Mouse (Mus musculus) heart, embryonic 16.5 days (tissue): ENCODE measurements at regions not wholly inside any gene's neighbourhood (a gene's known extent, or its start where the extent isn't known, plus 50 kb on each side); places are given as distances from the start of the nearest gene placed in this dataset.

Source experiments
- ATAC-seq: fragments of 200-750 bp; cut with Nextera tagmentation; replicated peaks from 2 replicates; pipeline ENCODE4 v1.8.0; 2017; ENCODE audit warnings: moderate number of reproducible peaks; ENCODE audit not compliant: insufficient read depth, low FRiP score; ENCODE audit errors: extremely low read depth
- H3K27ac ChIP-seq: fragments of 300-500 bp; sonication (generic); 2 replicates; pipeline ENCODE4 v1.5.1; 2014; ENCODE audit warnings: mild to moderate bottlenecking, low read length, control low read depth, moderate library complexity
- H3K27me3 ChIP-seq: fragments of 300-500 bp; sonication (generic); 2 replicates; pipeline ENCODE4 v1.6.1; 2014; ENCODE audit warnings: low read length, mixed read lengths; ENCODE audit not compliant: control insufficient read depth, insufficient read depth
- H3K36me3 ChIP-seq: fragments of 300-500 bp; sonication (generic); 2 replicates; pipeline ENCODE4 v1.6.1; 2014; ENCODE audit not compliant: control insufficient read depth, insufficient read depth
- H3K4me1 ChIP-seq: fragments of 300-500 bp; sonication (generic); 2 replicates; pipeline ENCODE4 v1.6.1; 2014; ENCODE audit warnings: low read length, mixed read lengths; ENCODE audit not compliant: control insufficient read depth, insufficient read depth
- H3K4me2 ChIP-seq: fragments of 300-500 bp; sonication (generic); 2 replicates; pipeline ENCODE4 v1.6.1; 2014; ENCODE audit warnings: low read depth, mild to moderate bottlenecking, control low read depth, low read length
- H3K4me3 ChIP-seq: fragments of 300-500 bp; sonication (generic); 2 replicates; pipeline ENCODE4 v1.5.1; 2014; ENCODE audit warnings: mild to moderate bottlenecking, control low read depth, low read length
- H3K9ac ChIP-seq: fragments of 300-500 bp; sonication (generic); 2 replicates; pipeline ENCODE4 v1.6.1; 2014; ENCODE audit warnings: low read length, control low read depth
- H3K9me3 ChIP-seq: fragments of 300-500 bp; sonication (generic); replicated peaks from 2 replicates; pipeline ENCODE4 v1.6.1; 2016; ENCODE audit warnings: low read length; ENCODE audit not compliant: control insufficient read depth
- WGBS: fragments of 180-500 bp; shearing (Covaris S2); extraction: QIAGEN DNeasy Blood & Tissue Kit; methylation state at CpG from one replicate; pipeline ENCODE4 v1.1.7; 2014; 5-methylcytosine and 5-hydroxymethylcytosine counted together

DNA sequence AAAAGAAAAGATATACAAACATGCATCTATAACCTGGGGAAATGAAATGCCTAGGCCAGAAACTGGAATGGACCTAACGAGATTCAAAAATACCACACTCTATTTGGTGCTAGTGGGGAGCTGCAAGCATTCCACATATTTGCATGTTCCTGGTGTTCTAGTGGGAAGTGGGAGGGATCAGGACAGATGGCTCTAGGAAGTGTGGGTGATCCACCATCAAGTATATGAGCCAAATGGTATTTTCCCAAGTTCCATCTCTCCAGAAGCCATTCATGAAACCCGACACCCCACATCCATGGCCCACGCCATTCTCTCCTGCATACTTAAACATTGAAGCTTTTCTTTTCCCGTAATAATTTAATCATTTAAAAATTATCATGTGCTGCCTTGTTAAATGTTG is 218.2 kb downstream of the Qdpr start:
- Histone ChIP-seq H3K36me3 (no peaks in the 10 kb centered on the region), H3K4me2 (no peak overlapping the region), H3K27ac (no peak overlapping the region), H3K9me3 (no peaks in the 10 kb centered on the region), H3K27me3 (no peaks in the 10 kb centered on the region), H3K4me1 (no peaks in the 10 kb centered on the region), H3K9ac (no peak overlapping the region), H3K4me3 (no peak overlapping the region)
- 71% methylated on average over 4 of the region's 4 CpGs for WGBS
- ATAC-seq: no peak

GRCm38 (mm10) chr5:45230097-45230496 is 219.9 kb downstream of the Qdpr start:
- no peaks in the 10 kb centered on the region for H3K4me1 ChIP-seq
- WGBS: 52% methylated on average over 1 of the region's 1 CpGs
- no peak for ATAC-seq

DNA sequence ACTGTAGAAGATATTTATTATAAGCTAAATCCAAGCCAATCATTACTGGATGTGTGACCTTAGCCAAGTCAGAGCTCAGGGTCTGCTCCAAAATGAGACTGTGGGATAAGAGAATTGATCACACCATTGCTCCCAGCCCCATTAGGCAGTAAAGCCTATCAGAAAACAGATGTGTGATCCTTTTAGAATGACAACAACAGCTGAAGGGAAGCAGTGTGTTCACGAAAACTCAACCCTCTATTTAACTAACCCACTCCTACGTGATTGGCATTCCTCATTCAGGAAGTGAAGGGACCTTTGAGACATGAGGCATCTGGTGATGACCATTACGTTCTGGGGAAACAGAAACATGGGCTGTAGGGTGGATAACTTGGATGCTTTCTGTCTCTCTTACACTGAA is 220.6 kb downstream of the Qdpr start:
- ATAC-seq: no peak
- no peaks in the 10 kb centered on the region for H3K36me3 ChIP-seq
- no peak overlapping the region for H3K27ac ChIP-seq
- 57% methylated on average over 3 of the region's 3 CpGs for WGBS
- no peaks in the 10 kb centered on the region for H3K27me3 ChIP-seq
- no peak overlapping the region for H3K4me3 ChIP-seq
- H3K4me1 ChIP-seq: no peaks in the 10 kb centered on the region
- no peaks in the 10 kb centered on the region for H3K9me3 ChIP-seq
- no peak overlapping the region for H3K4me2 ChIP-seq
- no peak overlapping the region for H3K9ac ChIP-seq

More at GRCm38 (mm10) chr5:45230097-45230496, 219.9 kb downstream of the Qdpr start:
- no peaks in the 10 kb centered on the region for H3K27me3 ChIP-seq
- no peaks in the 10 kb centered on the region for H3K9me3 ChIP-seq
- H3K9ac ChIP-seq: no peak overlapping the region
- H3K27ac ChIP-seq: no peak overlapping the region
- H3K4me3 ChIP-seq: no peak overlapping the region
- no peaks in the 10 kb centered on the region for H3K36me3 ChIP-seq
- H3K4me2 ChIP-seq: no peak overlapping the region

GRCm38 (mm10) chr5:45228226-45228927 is 221.7 kb downstream of the Qdpr start:
- Histone ChIP-seq H3K4me2 (no peak overlapping the region), H3K4me1 (no peaks in the 10 kb centered on the region), H3K9ac (no peak overlapping the region), H3K9me3 (no peaks in the 10 kb centered on the region), H3K27me3 (no peaks in the 10 kb centered on the region), H3K4me3 (no peak overlapping the region), H3K36me3 (no peaks in the 10 kb centered on the region), H3K27ac (no peak overlapping the region)
- ATAC-seq: no peak
- WGBS: 59% methylated on average over 6 of the region's 6 CpGs

- H3K9me3 ChIP-seq: no peaks in the 10 kb centered on the region
- no peak overlapping the region for H3K4me2 ChIP-seq
- no peak for ATAC-seq
- WGBS: 63% methylated on average over 6 of the region's 6 CpGs
- H3K9ac ChIP-seq: no peak overlapping the region
- H3K36me3 ChIP-seq: no peaks in the 10 kb centered on the region
- no peak overlapping the region for H3K4me3 ChIP-seq
- no peak overlapping the region for H3K27ac ChIP-seq
- H3K4me1 ChIP-seq: no peaks in the 10 kb centered on the region
- no peaks in the 10 kb centered on the region for H3K27me3 ChIP-seq
These were observed 229.6 kb downstream of the Qdpr start for GRCm38 (mm10) chr5:45220272-45220916.

GRCm38 (mm10) chr5:45219558-45219957 is 230.5 kb downstream of the Qdpr start:
- no peak overlapping the region for H3K27ac ChIP-seq
- WGBS: 52% methylated on average over 1 of the region's 1 CpGs
- H3K4me1 ChIP-seq: no peaks in the 10 kb centered on the region
- H3K4me2 ChIP-seq: no peak overlapping the region
- no peaks in the 10 kb centered on the region for H3K27me3 ChIP-seq
- H3K4me3 ChIP-seq: no peak overlapping the region
- H3K9ac ChIP-seq: no peak overlapping the region
- no peaks in the 10 kb centered on the region for H3K36me3 ChIP-seq
- ATAC-seq: no peak
- no peaks in the 10 kb centered on the region for H3K9me3 ChIP-seq

DNA sequence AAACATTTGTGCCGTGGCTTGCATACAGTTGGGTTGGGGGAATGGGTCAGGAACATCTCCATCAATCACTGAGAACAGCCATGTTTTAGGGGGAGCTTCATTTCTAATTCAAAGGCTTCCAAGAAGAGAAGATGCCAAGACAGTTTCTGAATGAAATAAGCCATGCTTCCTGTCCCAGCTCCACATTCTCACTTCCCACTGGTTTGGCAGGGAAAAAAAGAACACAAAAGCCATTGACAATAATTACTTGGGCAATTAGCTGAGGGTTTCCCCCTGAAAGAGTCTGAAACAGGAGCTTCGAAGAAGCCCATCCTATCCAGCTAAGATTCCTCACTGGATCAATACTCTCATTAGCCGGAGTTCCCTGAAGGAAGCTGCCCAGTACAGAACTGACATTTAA is 230.9 kb downstream of the Qdpr start:
- Histone ChIP-seq H3K4me3 (no peak overlapping the region), H3K4me2 (no peak overlapping the region), H3K9me3 (no peaks in the 10 kb centered on the region), H3K27ac (no peak overlapping the region), H3K4me1 (no peaks in the 10 kb centered on the region), H3K36me3 (no peaks in the 10 kb centered on the region), H3K27me3 (no peaks in the 10 kb centered on the region), H3K9ac (no peak overlapping the region)
- no peak for ATAC-seq
- 73% methylated on average over 3 of the region's 3 CpGs for WGBS

DNA sequence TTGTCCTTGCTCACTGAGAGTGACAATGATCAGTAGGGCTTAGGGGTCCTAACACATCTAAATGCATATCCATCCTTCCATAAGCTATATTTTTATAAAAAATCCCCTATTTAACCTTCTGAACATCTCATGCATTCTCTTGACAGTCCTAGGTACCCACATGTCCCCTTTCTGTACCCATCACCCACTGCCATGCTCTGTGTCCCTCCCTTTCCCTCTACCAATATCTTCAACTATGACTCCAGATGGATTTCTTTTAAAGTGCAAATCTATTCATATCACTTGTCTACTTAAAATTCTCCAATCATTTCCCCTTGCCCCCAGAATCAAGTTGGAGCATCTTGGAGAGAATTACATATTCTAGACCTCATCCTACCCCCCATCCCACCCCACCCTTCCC is 235.6 kb downstream of the Qdpr start:
- Histone ChIP-seq H3K4me3 (no peak overlapping the region), H3K9me3 (no peaks in the 10 kb centered on the region), H3K27me3 (no peaks in the 10 kb centered on the region), H3K27ac (no peak overlapping the region), H3K4me1 (no peaks in the 10 kb centered on the region), H3K9ac (no peak overlapping the region), H3K4me2 (no peak overlapping the region), H3K36me3 (no peaks in the 10 kb centered on the region)
- no peak for ATAC-seq

DNA sequence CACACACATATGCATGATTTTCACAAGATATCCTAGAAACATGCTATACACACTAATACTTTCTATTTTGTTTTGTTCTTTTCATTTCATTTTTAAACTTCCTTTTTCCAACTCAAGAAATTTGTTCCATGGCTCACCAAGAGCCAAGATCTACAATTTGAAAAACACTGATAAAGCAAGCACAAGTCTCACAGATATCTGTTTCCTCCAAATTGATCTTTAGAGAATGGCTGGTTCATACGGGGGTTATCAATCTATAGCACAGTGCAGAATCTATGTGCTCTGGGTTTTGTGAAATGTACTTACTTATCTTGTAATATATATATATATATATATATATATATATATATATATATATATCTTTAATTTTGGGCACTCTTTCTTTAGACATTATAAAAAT is 251.6 kb downstream of the Qdpr start:
- Histone ChIP-seq H3K4me2 (no peak overlapping the region), H3K27ac (no peak overlapping the region), H3K9me3 (no peaks in the 10 kb centered on the region), H3K36me3 (no peaks in the 10 kb centered on the region), H3K4me1 (no peaks in the 10 kb centered on the region), H3K9ac (no peak overlapping the region), H3K4me3 (no peak overlapping the region), H3K27me3 (no peaks in the 10 kb centered on the region)
- no peak for ATAC-seq
- WGBS: 62% methylated on average over 1 of the region's 1 CpGs
